Mouse (Mus musculus): ENCODE measurements around the gene Zfp239. TPM values are rescaled to one million over a fixed set of nuclear protein-coding genes. Genes with fewer than 3 reads are reported as not detected.

The Zfp239 gene
- total and polyA plus RNA-seq, 3 experiments, result 18.6 to 20.4 TPM; not detected in 1

- TF ChIP-seq ZNF384 (IDR thresholded peaks at IDR 0.05; ENCODE audit: low read depth, low read length) (no peak), BHLHE40 (IDR thresholded peaks at IDR 0.05; ENCODE audit: borderline replicate concordance, low read depth, low read length) (no peak), MAX (IDR thresholded peaks at IDR 0.05; ENCODE audit: low read length) (peak; percentile 7; the same call in 1 of the 2 replicates), USF2 (IDR thresholded peaks at IDR 0.05; ENCODE audit: borderline replicate concordance in 1 of 2, insufficient read depth in 1 of 2, low read depth in 1 of 2, low read length in 2 of 2) (no peak), ELF1 (IDR thresholded peaks at IDR 0.05; ENCODE audit: low read depth, low read length) (peak; percentile 66), MEF2A (IDR thresholded peaks at IDR 0.05; ENCODE audit: extremely low read depth, insufficient replicate concordance, low read depth, low read length, poor library complexity, severe bottlenecking) (no peak), EP300 (IDR thresholded peaks at IDR 0.05; ENCODE audit: low read depth in 1 of 2, low read length in 2 of 2) (0 out of 4 replicates have a peak, but pooled peaks of 1 of the 2 experiments have one; percentile 5), MAZ (IDR thresholded peaks at IDR 0.05; ENCODE audit: low read depth, low read length) (no peak), GATA1 (IDR thresholded peaks at IDR 0.05; ENCODE audit: low read depth, low read length) (no peak), GABPA (IDR thresholded peaks at IDR 0.05; ENCODE audit: low read depth, low read length) (no peak), CHD2 (IDR thresholded peaks at IDR 0.05; ENCODE audit: low read length) (no peak), RCOR1 (IDR thresholded peaks at IDR 0.05; ENCODE audit: low read depth, low read length) (no peak)
Measured at GRCm38 (mm10) chr6:117840686-117841510, 21.0 kb upstream of the Zfp239 start, which contains the start of gene Zfp637 (continued).

DNA sequence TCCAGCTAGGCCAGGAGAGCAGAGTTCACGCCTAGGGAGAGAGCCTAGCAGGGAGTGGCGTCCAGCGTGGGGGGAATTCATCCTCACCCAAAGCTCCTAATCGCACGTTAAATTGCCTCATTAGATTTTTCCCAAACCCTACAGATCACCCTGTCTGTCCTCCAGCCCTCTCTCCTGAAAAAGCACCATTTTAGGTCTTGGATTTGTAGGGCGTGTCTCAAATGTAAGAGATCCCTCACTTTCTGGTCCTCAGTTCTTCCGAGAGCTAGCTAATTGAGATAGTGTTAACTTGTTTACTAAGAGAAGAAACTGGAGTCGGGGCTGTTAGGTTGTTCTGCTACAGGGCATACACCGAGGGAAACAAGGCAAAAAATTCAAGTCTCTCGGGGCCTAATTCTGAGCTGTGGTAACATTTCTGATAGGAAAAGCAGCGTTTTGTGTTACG lies 20.4 kb upstream of the Zfp239 start:
- no peaks in the 10 kb centered on the region for H3K9me3 ChIP-seq (replicated peaks; ENCODE audit: insufficient read depth, low read length)
- peaks cover 20 to 25% of the 10 kb centered on the region in 2 experiments for H3K4me1 ChIP-seq (ENCODE audit: control insufficient read depth in 1 of 2, insufficient read depth in 2 of 2, low read length in 2 of 2)
- H3K79me2 ChIP-seq (ENCODE audit: control insufficient read depth, insufficient read depth, low read length, poor library complexity), result peaks cover 7% of the 10 kb centered on the region
- peak overlapping the region; percentile 58 for H3K27ac ChIP-seq (ENCODE audit: control insufficient read depth, low read depth, low read length)
- peaks cover 8 to 38% of the 10 kb centered on the region in 2 experiments; a peak in 3 of 4 replicates for H3K36me3 ChIP-seq (ENCODE audit: control insufficient read depth in 1 of 2, insufficient read depth in 2 of 2, low read length in 2 of 2)
- no peaks in the 10 kb centered on the region for H3K27me3 ChIP-seq (ENCODE audit: control insufficient read depth in 1 of 2, insufficient read depth in 2 of 2, low read length in 2 of 2)
- TF ChIP-seq SIN3A (IDR thresholded peaks at IDR 0.05; ENCODE audit: low read length), result peak; percentile 49
- TF ChIP-seq ZMIZ1 (IDR thresholded peaks at IDR 0.05; ENCODE audit: low read depth, low read length), result no peak; the same call in 1 of the 2 replicates
- peak; percentile 74; the same call in 1 of the 2 replicates for TF ChIP-seq CHD1 (IDR thresholded peaks at IDR 0.05; ENCODE audit: low read depth, low read length)
- TF ChIP-seq ZC3H11A (IDR thresholded peaks at IDR 0.05; ENCODE audit: low read depth, low read length), result no peak
- peak overlapping the region; percentile 64 to 86 for H3K4me3 ChIP-seq (ENCODE audit: control insufficient read depth in 1 of 2, insufficient read depth in 1 of 2, low read depth in 2 of 2, low read length in 2 of 2)
- H3K9ac ChIP-seq (ENCODE audit: control insufficient read depth, low read depth, low read length, poor library complexity, severe bottlenecking), result peak overlapping the region; percentile 86
- peak; percentile 66 for DNase-seq (ENCODE audit: low read depth, low spot score)
